Mouse (Mus musculus): ENCODE results near the gene Fads2.

DNA sequence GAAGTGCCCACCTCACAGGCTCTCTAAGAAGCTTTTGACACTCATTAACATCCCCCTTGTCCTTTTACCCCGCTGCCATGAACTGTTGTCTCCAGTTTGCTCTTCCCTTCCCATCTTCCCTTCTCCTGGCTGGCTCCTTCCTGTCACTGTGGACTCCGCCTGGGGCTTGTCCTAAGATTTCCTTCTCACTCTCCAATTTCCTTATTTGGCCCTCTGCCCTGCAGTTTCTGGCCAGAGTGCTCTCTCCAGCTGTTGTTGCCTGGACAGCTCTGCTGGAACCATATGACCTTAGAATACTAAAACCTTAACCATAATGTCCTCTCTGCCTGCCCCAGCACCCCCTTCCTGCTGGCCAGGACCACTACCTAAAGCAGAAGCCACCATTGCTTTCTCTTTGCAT lies 33.1 kb upstream of the Fads2 start:
- TF ChIP-seq E2F4 (IDR thresholded peaks at IDR 0.05; ENCODE audit: insufficient read depth) (no peak), POLR2AphosphoS2 (IDR thresholded peaks at IDR 0.05; ENCODE audit: insufficient read length, low read depth) (no peak)
